Mouse (Mus musculus): ENCODE data around the gene Gm15114.
"Not testable (repeated sequence)": the region's sequence is repeated elsewhere in the genome, so short reads cannot be mapped to it uniquely, and the experiment has no call there.

The Gm15114 gene

DNA sequence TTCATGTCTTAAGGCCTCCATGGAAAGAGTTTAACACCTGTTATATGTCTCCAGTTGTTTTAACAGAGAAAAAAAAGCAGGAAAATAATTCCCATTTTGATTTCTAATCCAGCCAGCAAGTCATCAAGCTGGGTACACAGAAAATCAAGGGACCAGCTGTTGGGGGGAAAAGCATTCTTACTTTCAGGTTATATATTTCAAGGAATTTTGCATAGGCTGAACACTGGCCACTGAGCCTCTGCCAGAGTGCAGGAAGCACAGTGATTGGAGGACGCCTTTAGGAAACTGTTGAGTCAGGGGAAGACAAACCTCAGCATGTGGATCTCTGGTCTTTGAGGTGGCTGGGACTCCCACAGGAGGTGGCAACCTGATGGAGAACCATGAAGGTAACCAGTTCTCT is at the start of gene Gm15114:
Gene Gm15114 (plus strand): TSS at position 301 of the 400 bp plus-strand sequence.
- not testable (repeated sequence) for DNase-seq

Data from cerebellum, adult 9-11 months (tissue).